11 mouse cellular contexts compared by ENCODE assay signal in the genomic region with DNA sequence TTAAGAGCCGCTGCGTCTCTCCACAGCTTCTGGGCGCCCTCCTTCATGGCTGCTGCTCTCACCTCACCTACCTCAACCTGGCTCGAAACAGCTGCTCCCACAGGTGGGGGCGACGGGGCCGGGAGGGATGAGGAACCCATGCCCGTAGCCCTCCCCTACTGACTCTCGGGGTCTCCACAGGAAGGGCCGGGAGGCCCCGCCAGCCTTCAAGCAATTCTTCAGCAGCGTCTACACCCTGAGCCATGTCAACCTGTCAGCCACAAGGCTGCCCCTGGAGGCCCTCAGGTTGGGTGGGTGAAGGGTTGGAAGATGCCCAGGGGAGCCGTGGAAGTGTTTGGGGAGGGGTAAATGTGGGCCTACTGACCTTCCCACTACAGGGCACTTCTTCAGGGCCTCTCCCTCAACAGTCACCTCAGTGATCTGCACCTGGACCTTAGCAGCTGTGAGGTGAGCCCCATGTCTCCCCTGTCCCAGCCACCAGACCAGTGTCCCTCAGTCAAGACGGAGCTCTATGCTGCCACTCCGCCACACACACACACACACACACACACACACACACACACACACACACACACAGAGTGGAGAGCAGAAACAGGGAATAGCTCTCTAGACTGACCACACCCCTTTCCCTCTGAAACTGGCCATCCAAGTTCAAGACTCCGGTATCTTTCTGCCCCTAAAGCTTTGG. TPM values are rescaled to one million over a fixed set of nuclear protein-coding genes. Genes with fewer than 3 reads are reported as not detected.
DNase-seq lines count a peak whose midpoint lies in the region; ATAC-seq and TF ChIP-seq lines count a peak whose summit lies in the region.
"Had no signal": no experiment of that assay in that cellular context is flagged by ENCODE, and none has a peak within 500 bp of the region (broad histone marks: within the 10 kb centered on the region; RNA-seq: fewer than 3 reads in every experiment).

No protein-coding gene starts in this region.

- no peak overlapping the region for H3K9ac ChIP-seq in liver, embryonic 12.5 days
- H3K9ac ChIP-seq in liver, postnatal 0 days (replicated peaks): no peak overlapping the region
- no peak overlapping the region for H3K9ac ChIP-seq in hindbrain, embryonic 15.5 days
- H3K9ac ChIP-seq in neural tube, embryonic 12.5 days: no peak overlapping the region

- no peak overlapping the region for H3K4me2 ChIP-seq in liver, embryonic 12.5 days
- no peak overlapping the region for H3K4me2 ChIP-seq in liver, postnatal 0 days (ENCODE audit: low read depth, low read length)
- no peak overlapping the region for H3K4me2 ChIP-seq in hindbrain, embryonic 15.5 days
- H3K4me2 ChIP-seq in neural tube, embryonic 12.5 days (replicated peaks): no peak overlapping the region

- H3K36me3 ChIP-seq in liver, embryonic 12.5 days: peaks cover 5% of the 10 kb centered on the region; the same call in 1 of the 2 replicates
- no peaks in the 10 kb centered on the region for H3K36me3 ChIP-seq in liver, postnatal 0 days (replicated peaks; ENCODE audit: insufficient read depth, low read length)
- H3K36me3 ChIP-seq in hindbrain, embryonic 15.5 days: peaks cover 45% of the 10 kb centered on the region
- peaks cover 64% of the 10 kb centered on the region for H3K36me3 ChIP-seq in neural tube, embryonic 12.5 days

- peak; percentile 52 for DNase-seq in cerebellum, adult 9-11 months
- DNase-seq in liver, postnatal 0 days: no peak
- no peak for DNase-seq in adrenal gland, postnatal 36 days
- no peak for DNase-seq in right cerebral cortex, postnatal 25 days

- TF ChIP-seq EP300 in liver, postnatal 0 days (IDR thresholded peaks at IDR 0.05; ENCODE audit: low read depth): no peak

- TF ChIP-seq CTCF in liver, postnatal 0 days (IDR thresholded peaks at IDR 0.05; ENCODE audit: low read depth): no peak

- 64% methylated on average over 14 of the region's 16 CpGs for WGBS in liver, embryonic 12.5 days (ENCODE audit: insufficient replicate concordance)
- WGBS in liver, postnatal 0 days (ENCODE audit: insufficient replicate concordance): 69% methylated on average over 16 of the region's 16 CpGs
- WGBS in hindbrain, embryonic 15.5 days: 77% methylated on average over 16 of the region's 16 CpGs
- 77% methylated on average over 16 of the region's 16 CpGs for WGBS in neural tube, embryonic 12.5 days

- no peak for ATAC-seq in cerebellum, adult (ENCODE audit: insufficient number of reproducible peaks, low FRiP score, low TSS enrichment)
- peak; percentile 27; the same call in 1 of the 2 replicates for ATAC-seq in liver, embryonic 12.5 days
- ATAC-seq in liver, postnatal 0 days: no peak; the same call in 1 of the 2 replicates
- ATAC-seq in hindbrain, embryonic 15.5 days (ENCODE audit: low FRiP score, low read depth): peak; percentile 5; the same call in 1 of the 2 replicates
- peak; percentile 44; the same call in 1 of the 2 replicates for ATAC-seq in neural tube, embryonic 12.5 days (ENCODE audit: low FRiP score, low read depth)

- H3K4me3 ChIP-seq in liver, embryonic 12.5 days: no peak overlapping the region
- no peak overlapping the region for H3K4me3 ChIP-seq in liver, postnatal 0 days (ENCODE audit: low read depth, low read length)
- H3K4me3 ChIP-seq in hindbrain, embryonic 15.5 days: no peak overlapping the region
- no peak overlapping the region for H3K4me3 ChIP-seq in neural tube, embryonic 12.5 days

- no peak overlapping the region for H3K27ac ChIP-seq in liver, embryonic 12.5 days
- H3K27ac ChIP-seq in liver, postnatal 0 days (ENCODE audit: low read depth): no peak overlapping the region
- H3K27ac ChIP-seq in hindbrain, embryonic 15.5 days (replicated peaks): no peak overlapping the region
- H3K27ac ChIP-seq in neural tube, embryonic 12.5 days: no peak overlapping the region

- H3K27me3 ChIP-seq in liver, embryonic 12.5 days (replicated peaks): peaks cover 40% of the 10 kb centered on the region
- H3K27me3 ChIP-seq in liver, postnatal 0 days (ENCODE audit: insufficient read depth, low read length): 0 out of 2 replicates have a peak, but pooled peaks cover 2% of the 10 kb centered on the region
- H3K27me3 ChIP-seq in hindbrain, embryonic 15.5 days: no peaks in the 10 kb centered on the region
- no peaks in the 10 kb centered on the region for H3K27me3 ChIP-seq in neural tube, embryonic 12.5 days (replicated peaks)

- H3K4me1 ChIP-seq in liver, embryonic 12.5 days: peaks cover 13% of the 10 kb centered on the region
- H3K4me1 ChIP-seq in liver, postnatal 0 days (ENCODE audit: insufficient read depth): no peaks in the 10 kb centered on the region; the same call in 1 of the 2 replicates
- H3K4me1 ChIP-seq in hindbrain, embryonic 15.5 days (replicated peaks): peaks cover 12% of the 10 kb centered on the region
- H3K4me1 ChIP-seq in neural tube, embryonic 12.5 days: peaks cover 7% of the 10 kb centered on the region

- no peaks in the 10 kb centered on the region for H3K9me3 ChIP-seq in liver, embryonic 12.5 days (replicated peaks)
- no peaks in the 10 kb centered on the region for H3K9me3 ChIP-seq in liver, postnatal 0 days (ENCODE audit: low read length)
- H3K9me3 ChIP-seq in hindbrain, embryonic 15.5 days: no peaks in the 10 kb centered on the region
- no peaks in the 10 kb centered on the region for H3K9me3 ChIP-seq in neural tube, embryonic 12.5 days

RNA-seq across cellular contexts. Expression of gene Carmil3, which starts 6.5 kb away (rescaled TPM):
- 0.91 and 1.8 TPM in 2 replicates for polyA plus RNA-seq in liver, embryonic 12.5 days (2016; fragmentation: Nextera tagmentation; extraction: Ambion mirVana)
- 0.06 and 0.08 TPM in 2 replicates for polyA plus RNA-seq in liver, postnatal 0 days (2015; fragmentation: Nextera tagmentation; extraction: Ambion mirVana)
- 26.3 and 30.5 TPM in 2 replicates for polyA plus RNA-seq in hindbrain, embryonic 15.5 days (2015; fragmentation: Nextera tagmentation; extraction: Ambion mirVana)
- polyA plus RNA-seq in neural tube, embryonic 12.5 days (2016; fragmentation: Nextera tagmentation; extraction: Ambion mirVana): 16.1 and 16.8 TPM in 2 replicates
- total RNA-seq in adrenal gland, postnatal 36 days (2021): 1 to 10 TPM; 3.6 to 4.6 TPM

RNA-seq across cellular contexts. Expression of gene Cpne6, which starts 13.3 kb away (rescaled TPM):
- polyA plus RNA-seq in liver, embryonic 12.5 days (2016; fragmentation: Nextera tagmentation; extraction: Ambion mirVana): 0.13 TPM in 1 of 2 replicates, not detected in the other
- polyA plus RNA-seq in liver, postnatal 0 days (2015; fragmentation: Nextera tagmentation; extraction: Ambion mirVana): not detected in 2 replicates
- 6.4 and 9.9 TPM in 2 replicates for polyA plus RNA-seq in hindbrain, embryonic 15.5 days (2015; fragmentation: Nextera tagmentation; extraction: Ambion mirVana)
- 1.4 and 2.4 TPM in 2 replicates for polyA plus RNA-seq in neural tube, embryonic 12.5 days (2016; fragmentation: Nextera tagmentation; extraction: Ambion mirVana)
- total RNA-seq in adrenal gland, postnatal 36 days (2021): not detected
- total RNA-seq: common myeloid progenitor, adult 5-6 weeks; gastrocnemius, adult 8-10 months had no signal

RNA-seq across cellular contexts. Expression of gene Dhrs4, which starts 18.3 kb away (rescaled TPM):
- polyA plus RNA-seq in liver, embryonic 12.5 days (2016; fragmentation: Nextera tagmentation; extraction: Ambion mirVana): 76.6 and 77.0 TPM in 2 replicates
- polyA plus RNA-seq in liver, postnatal 0 days (2015; fragmentation: Nextera tagmentation; extraction: Ambion mirVana): 177 TPM in 2 replicates
- polyA plus RNA-seq in hindbrain, embryonic 15.5 days (2015; fragmentation: Nextera tagmentation; extraction: Ambion mirVana): 25.2 and 26.3 TPM in 2 replicates
- 41.5 and 41.7 TPM in 2 replicates for polyA plus RNA-seq in neural tube, embryonic 12.5 days (2016; fragmentation: Nextera tagmentation; extraction: Ambion mirVana)
- total RNA-seq in adrenal gland, postnatal 36 days (2021): 10 to 100 TPM; 90.2 to 91.6 TPM

RNA-seq across cellular contexts. Expression of gene Nrl, which starts 27.9 kb away (rescaled TPM):
- not detected in 2 replicates for polyA plus RNA-seq in liver, embryonic 12.5 days (2016; fragmentation: Nextera tagmentation; extraction: Ambion mirVana)
- polyA plus RNA-seq in liver, postnatal 0 days (2015; fragmentation: Nextera tagmentation; extraction: Ambion mirVana): not detected in 2 replicates
- 0.10 and 0.22 TPM in 2 replicates for polyA plus RNA-seq in hindbrain, embryonic 15.5 days (2015; fragmentation: Nextera tagmentation; extraction: Ambion mirVana)
- 0.10 and 0.19 TPM in 2 replicates for polyA plus RNA-seq in neural tube, embryonic 12.5 days (2016; fragmentation: Nextera tagmentation; extraction: Ambion mirVana)
- total RNA-seq in adrenal gland, postnatal 36 days (2021): not detected
- total RNA-seq: common myeloid progenitor, adult 5-6 weeks; gastrocnemius, adult 8-10 months had no signal
- polyA plus RNA-seq: lung, adult 2 months had no signal

RNA-seq across cellular contexts. Expression of gene Pck2, which starts 43.2 kb away (rescaled TPM):
- 35.5 and 37.4 TPM in 2 replicates for polyA plus RNA-seq in liver, embryonic 12.5 days (2016; fragmentation: Nextera tagmentation; extraction: Ambion mirVana)
- 19.9 and 20.7 TPM in 2 replicates for polyA plus RNA-seq in liver, postnatal 0 days (2015; fragmentation: Nextera tagmentation; extraction: Ambion mirVana)
- 28.6 and 29.4 TPM in 2 replicates for polyA plus RNA-seq in hindbrain, embryonic 15.5 days (2015; fragmentation: Nextera tagmentation; extraction: Ambion mirVana)
- polyA plus RNA-seq in neural tube, embryonic 12.5 days (2016; fragmentation: Nextera tagmentation; extraction: Ambion mirVana): 18.2 and 21.0 TPM in 2 replicates
- 10 to 100 TPM; 29.4 to 39.9 TPM for total RNA-seq in adrenal gland, postnatal 36 days (2021)

Comparison
In these comparisons a context has a peak if more than half of its experiments do, and no peak if none do; other contexts are left out.
1. ATAC-seq: peak in liver, embryonic 12.5 days (single experiment), hindbrain, embryonic 15.5 days (single experiment) and neural tube, embryonic 12.5 days (single experiment); none in cerebellum, adult (single experiment) and liver, postnatal 0 days (single experiment).